Mouse (Mus musculus) cerebellum, postnatal 14 days (tissue): Measurements from ENCODE around the gene Maob.

Source experiments
- DNase-seq, 2 experiments: peaks; one replicate each; pipeline ENCODE4 v3.0.0; 2021; ENCODE audit warnings: mixed read lengths in 2 of 2

Maob gene

DNA sequence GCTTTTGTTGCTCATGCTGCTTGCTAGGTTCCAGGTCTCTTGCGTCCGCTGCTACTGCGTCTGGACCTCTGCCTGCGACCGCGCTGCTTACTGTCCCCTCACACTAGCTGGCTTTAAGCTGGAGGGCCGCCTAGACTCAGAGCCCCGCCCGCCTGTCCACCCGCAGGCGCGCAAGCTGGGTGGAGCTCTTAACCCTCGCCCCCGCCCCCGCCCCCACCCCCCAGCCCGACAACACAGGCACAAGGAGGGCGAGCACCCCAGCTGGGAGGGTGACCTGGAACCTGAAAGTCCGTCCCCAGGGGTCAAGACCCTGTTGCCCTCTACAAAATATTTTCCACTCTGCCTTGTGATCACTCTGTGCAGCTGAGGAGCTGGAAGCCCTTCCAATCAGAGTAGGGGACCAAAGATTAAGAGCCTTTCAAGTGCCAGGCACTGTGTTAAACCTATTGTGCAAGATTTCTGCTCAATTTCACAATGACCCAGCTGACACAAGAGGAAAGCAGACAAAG lies at the start of gene Maob:
TSS of gene Maob (minus strand) at position 106 of the 509 bp plus-strand sequence.
- DNase-seq, result peak; percentile 3 to 7

- peak; percentile 1 to 2 for DNase-seq
Measured at GRCm38 (mm10) chrX:16860244-16860643, 43.1 kb upstream of the Maob start.

DNA sequence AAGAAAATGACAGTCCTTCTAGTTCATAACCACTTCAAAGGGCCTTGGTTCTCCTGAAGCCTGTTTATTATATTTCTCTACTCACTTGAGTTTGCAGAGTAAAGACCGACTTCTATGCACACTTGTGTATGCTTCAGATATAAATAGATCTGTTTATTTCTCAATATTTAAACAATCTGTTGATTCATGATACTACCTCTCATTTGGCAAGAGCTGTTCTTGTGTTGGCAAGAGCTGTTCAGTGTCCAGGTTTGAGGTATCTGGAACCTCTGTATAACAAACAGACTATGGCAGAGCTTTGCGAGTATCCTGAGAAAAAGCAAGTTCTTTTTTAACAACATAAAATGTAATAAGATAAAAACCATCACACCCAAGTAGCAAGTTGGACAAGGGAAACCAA lies 28.9 kb upstream of the Maob start:
- DNase-seq, result no peak

GRCm38 (mm10) chrX:16841443-16841842 lies 24.3 kb upstream of the Maob start:
- DNase-seq, result no peak

DNA sequence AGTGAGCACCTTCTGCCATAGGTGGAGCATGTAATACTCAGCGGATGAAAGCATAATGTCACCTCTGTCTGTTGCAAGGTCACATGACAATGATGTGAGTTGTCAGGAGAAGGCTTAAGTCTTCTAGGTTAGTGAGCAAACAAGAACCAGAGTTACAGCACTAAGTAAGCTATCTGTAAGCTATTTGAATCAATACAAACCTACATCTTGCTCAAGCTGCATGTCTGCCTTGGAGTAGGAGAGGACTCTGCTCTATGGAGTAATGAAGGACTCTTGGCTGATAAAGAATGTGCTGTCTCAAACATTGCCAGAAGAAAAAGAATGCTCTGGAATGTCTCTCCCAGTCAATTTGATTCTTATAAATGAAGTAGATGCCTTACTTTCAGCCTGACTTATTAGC lies 20.1 kb upstream of the Maob start:
- no peak for DNase-seq

DNA sequence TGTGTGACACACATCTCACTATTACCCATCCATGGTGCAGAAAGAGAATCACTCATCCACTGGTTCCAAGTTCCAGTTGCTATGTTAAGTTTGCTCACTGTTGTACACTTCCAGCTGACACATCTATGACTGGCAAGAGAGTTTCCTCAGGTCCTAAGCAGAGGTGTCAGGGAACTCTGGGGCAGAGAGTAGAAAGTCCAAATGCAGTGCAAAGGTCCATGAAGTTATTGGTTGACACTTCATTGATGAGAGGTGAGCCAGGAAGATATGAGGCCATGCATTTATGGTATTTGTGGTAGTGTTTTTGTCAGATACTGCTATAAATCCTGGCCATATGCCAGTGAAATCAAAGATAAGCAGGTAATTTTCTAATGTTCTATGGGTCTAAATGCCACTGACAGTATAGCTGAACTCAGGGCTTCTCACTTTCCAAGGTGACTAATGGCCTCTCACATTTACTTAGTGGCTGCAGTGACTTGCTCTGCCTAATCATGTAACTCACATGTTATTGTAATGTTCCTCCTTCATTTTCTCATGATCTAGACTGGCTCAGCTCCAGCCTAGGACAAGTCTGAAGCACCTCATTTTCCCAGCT lies 19.4 kb upstream of the Maob start:
- DNase-seq, result no peak

DNA sequence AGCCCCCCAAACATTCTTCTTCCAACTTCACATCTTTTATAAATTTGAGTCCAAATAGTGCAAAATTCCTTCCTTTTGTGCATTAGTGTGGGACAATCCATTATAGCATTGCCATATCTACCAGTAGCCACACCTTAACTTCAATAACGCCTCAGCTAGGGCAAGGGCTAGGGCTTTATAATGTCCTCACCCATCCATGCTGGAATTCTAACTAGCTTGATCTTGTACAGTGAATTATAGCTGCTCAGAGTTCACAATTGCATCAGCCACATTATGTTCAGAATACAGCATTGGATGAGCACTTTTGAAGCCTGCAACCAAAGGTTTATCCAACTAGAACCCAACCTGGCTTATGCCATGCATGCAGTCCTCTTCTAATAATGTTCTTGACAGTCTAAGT lies 8.9 kb upstream of the Maob start:
- no peak for DNase-seq

- no peak for DNase-seq
Measured at GRCm38 (mm10) chrX:16815965-16816364, 1.2 kb downstream of the Maob start.

GRCm38 (mm10) chrX:16812080-16812479 lies 5.1 kb downstream of the Maob start:
- no peak for DNase-seq

DNA sequence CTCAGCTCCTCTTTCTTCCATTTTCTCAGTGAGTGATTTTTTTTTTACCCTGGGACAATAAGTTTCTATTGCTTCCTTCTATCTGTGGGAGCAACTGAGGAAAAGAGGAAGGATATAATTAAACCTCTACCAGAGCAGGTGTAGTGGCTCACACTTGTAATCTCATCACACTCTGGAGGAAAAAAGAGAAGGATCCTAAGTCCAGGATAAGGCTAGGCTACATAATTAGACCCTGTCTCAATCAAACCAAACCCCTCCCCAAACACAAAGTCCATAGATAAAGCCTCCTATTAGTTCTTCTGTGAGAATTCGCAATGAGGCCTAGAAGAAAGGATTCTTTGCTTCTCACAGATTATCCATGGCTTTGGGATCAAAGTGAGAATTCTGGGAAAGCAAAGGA lies 49.7 kb downstream of the Maob start:
- DNase-seq, result no peak

DNA sequence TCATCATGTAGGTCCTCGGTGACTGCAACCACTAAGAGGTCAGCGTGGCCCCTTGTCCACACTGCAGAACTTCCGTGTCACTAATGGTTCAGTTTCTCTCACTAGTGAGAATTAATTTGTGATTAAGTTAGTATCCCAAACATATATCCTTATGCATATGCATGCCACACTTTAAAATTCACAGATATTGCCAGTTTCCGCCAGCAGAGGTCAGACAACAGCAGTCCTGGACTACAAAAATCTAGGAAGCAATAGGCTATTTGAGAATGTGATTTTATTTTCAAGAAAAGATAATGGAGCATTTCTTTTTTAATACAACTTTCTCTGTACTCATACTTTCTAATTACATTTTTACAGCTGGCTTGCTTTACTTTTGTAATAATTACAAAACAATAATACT lies 51.0 kb downstream of the Maob start:
- peak; percentile 22 to 28 for DNase-seq

DNA sequence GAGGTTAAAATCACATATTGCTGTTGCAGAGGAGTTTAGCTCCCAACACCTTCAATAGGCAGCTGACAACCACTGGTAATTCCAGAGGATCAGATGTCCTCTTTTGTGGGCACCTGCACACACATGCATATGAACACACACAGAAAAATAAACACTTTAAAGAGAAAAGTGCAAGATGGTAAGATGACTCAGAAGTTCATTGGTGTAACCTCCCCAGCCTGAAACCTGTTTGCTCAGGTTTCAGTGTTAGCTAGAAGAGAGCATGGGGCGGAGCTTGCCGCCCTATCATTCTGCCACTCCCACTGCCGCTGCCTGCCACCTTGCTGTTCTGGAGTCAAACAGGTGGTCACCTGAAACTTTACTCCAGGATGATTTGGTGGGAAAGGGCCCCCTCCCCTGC lies 55.7 kb downstream of the Maob start:
- no peak for DNase-seq

DNA sequence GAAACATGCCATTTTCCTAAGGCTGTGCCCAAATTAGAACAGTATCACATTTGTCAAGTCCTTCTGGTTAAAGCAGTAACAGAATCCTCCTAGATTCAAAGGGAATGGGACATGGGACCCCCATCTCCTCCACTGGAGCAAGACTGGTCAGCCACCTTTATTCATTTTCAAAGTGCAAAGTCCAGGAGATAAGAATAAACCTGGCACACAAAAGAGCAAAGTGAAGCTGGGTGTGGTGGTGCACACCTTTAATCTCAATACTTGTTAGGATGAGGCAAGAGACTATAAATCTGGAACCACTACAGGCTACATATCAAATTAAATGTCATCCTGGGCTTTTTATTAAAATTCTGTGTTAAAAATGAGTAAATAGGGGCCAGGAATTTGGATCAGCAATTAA lies 62.4 kb downstream of the Maob start:
- DNase-seq, result no peak

GRCm38 (mm10) chrX:16748932-16749331 lies 68.2 kb downstream of the Maob start:
- DNase-seq, result no peak

DNA sequence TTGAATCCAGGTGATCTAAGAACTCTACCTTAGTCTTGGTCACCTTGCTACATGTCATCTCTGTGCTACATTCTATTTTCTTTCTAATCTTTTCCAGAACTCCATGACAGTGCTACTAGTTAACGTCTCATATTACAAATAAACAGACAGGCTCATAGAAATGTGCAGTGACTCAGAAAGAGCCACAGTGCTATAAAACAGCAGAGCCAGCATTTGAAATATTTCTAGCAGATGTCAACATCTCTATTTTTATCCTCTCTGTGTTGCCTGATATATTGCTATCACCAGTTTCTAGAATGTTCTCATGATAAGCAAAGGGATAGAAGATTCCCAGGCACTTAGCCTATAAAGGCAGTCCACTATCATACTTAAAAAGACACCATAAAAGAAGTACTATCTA lies 103.1 kb downstream of the Maob start:
- DNase-seq, result no peak

- DNase-seq, result no peak
Measured at GRCm38 (mm10) chrX:16706094-16706493, 111.1 kb downstream of the Maob start.
